Mouse (Mus musculus): ENCODE data around the gene Wipf1.

DNA sequence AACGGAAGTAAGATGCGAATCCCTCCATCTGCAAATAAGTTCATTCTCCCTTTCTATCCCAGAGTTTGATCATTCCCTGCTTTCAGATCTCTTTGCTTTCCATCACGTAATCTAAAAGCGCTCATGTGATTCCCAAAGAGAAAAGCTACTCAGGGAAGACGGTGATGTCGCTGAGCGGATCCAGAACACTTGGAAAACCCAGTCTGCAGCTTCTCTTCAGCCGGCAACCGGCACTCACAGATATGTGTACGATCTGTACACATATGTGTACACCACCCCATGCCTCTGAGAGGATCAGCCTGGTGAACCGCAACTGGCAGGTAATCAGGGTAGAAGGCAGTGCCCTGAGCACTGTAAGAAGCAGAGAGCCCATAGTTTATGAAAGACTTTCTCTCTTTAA is 1.6 kb downstream of the Wipf1 start:
- TF ChIP-seq POLR2AphosphoS5 (IDR thresholded peaks at IDR 0.05; ENCODE audit: insufficient replicate concordance, low read depth, low read length), result no peak
- no peak for TF ChIP-seq GATA1 (IDR thresholded peaks at IDR 0.05; ENCODE audit: borderline replicate concordance, low read length)
- no peak for TF ChIP-seq CTCF (IDR thresholded peaks at IDR 0.05; ENCODE audit: low read depth, low read length)
- TF ChIP-seq GATA2 (IDR thresholded peaks at IDR 0.05; ENCODE audit: borderline replicate concordance, low read depth, low read length), result no peak
- TF ChIP-seq TAL1 (conservative IDR thresholded peaks at IDR 0.05; ENCODE audit: low read depth, low read length), result no peak

All from G1E (cell line).